Mouse (Mus musculus) G1E (cell line): ENCODE results near the gene Mtrr.

Experiments used
- CTCF ChIP-seq: IDR thresholded peaks from 2 replicates; pipeline ENCODE4 v1.5.1; 2012; ENCODE audit warnings: low read depth, low read length, inconsistent platforms, mixed read lengths
- POLR2AphosphoS5 ChIP-seq: IDR thresholded peaks from 2 replicates; pipeline ENCODE4 v1.6.1; 2012; ENCODE audit warnings: low read depth, low read length, inconsistent platforms; ENCODE audit not compliant: insufficient replicate concordance

- TF ChIP-seq CTCF (no peak), POLR2AphosphoS5 (no peak)
These were observed 15.2 kb upstream of the Mtrr start, which contains the start of gene 1700001L19Rik for GRCm38 (mm10) chr13:68597199-68597598.
